Mouse (Mus musculus): ENCODE results near the gene Vapa. TPM values are rescaled to one million over a fixed set of nuclear protein-coding genes. Genes with fewer than 3 reads are reported as not detected.
"Not testable (repeated sequence)": the region's sequence is repeated elsewhere in the genome, so short reads cannot be mapped to it uniquely, and the experiment has no call there.

Vapa gene
- polyA plus RNA-seq, 1 experiment, result 32.9 TPM

- WGBS, result 27% methylated on average over 26 of the region's 26 CpGs
- H3K36me3 ChIP-seq (ENCODE audit: control insufficient read depth, insufficient read depth, low read length), result no peaks in the 10 kb centered on the region
- no peaks in the 10 kb centered on the region; the same call in 1 of the 2 replicates for H3K27me3 ChIP-seq (ENCODE audit: control insufficient read depth, insufficient read depth, low read length)
- TF ChIP-seq CTCF (IDR thresholded peaks at IDR 0.05; ENCODE audit: borderline replicate concordance, control insufficient read depth, extremely low read depth, insufficient read depth, low read length, poor library complexity), result 0 out of 2 replicates have a peak, but pooled peaks have one; percentile 25
- no peak for TF ChIP-seq POLR2A (IDR thresholded peaks at IDR 0.05; ENCODE audit: control insufficient read depth, extremely low read depth, insufficient read depth, low read length, poor library complexity)
- no peak within 1 kb of the TSS for H3K27ac ChIP-seq (ENCODE audit: control insufficient read depth, insufficient read depth, low read length)
- H3K4me1 ChIP-seq (replicated peaks; ENCODE audit: control insufficient read depth, insufficient read depth, low read length), result 0 out of 2 replicates have a peak, but pooled peaks cover 2% of the 10 kb centered on the region
- DNase-seq, result peak; percentile 5
- no peak within 1 kb of the TSS for H3K4me3 ChIP-seq (ENCODE audit: control insufficient read depth, insufficient read depth, low read length)
Measured at GRCm38 (mm10) chr17:65540441-65541272, 72.7 kb downstream of the Vapa start, which contains the start of gene Tmem232. Gene Tmem232 (minus strand): TSS chr17:65540782.

DNA sequence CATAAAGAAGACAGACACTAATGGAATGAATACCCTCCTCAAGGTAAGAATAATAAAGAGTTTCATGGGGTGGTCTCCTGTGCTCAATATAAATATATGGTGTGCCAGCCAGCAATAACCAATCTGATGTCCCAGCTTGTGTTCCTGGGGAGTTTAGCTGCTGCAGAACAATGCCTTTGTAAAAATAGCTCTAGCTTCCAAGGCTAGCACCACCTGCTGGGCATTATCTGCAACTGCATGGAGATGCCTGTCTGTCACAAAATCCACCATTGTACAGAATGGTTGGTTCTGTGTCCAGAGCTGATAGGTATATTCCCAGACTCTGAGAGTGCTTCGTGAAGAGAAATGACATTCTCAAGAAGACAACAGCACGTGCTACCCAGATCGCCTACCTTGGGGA is 77.2 kb downstream of the Vapa start:
- Histone ChIP-seq H3K4me3 (ENCODE audit: control insufficient read depth, insufficient read depth, low read length) (no peak overlapping the region), H3K27me3 (ENCODE audit: control insufficient read depth, insufficient read depth, low read length) (no peaks in the 10 kb centered on the region; the same call in 1 of the 2 replicates), H3K4me1 (replicated peaks; ENCODE audit: control insufficient read depth, insufficient read depth, low read length) (0 out of 2 replicates have a peak, but pooled peaks cover 2% of the 10 kb centered on the region), H3K36me3 (ENCODE audit: control insufficient read depth, insufficient read depth, low read length) (no peaks in the 10 kb centered on the region), H3K27ac (ENCODE audit: control insufficient read depth, insufficient read depth, low read length) (no peak overlapping the region)
- 34% methylated on average over 3 of the region's 3 CpGs for WGBS
- no peak for TF ChIP-seq POLR2A (IDR thresholded peaks at IDR 0.05; ENCODE audit: control insufficient read depth, extremely low read depth, insufficient read depth, low read length, poor library complexity)
- no peak for TF ChIP-seq CTCF (IDR thresholded peaks at IDR 0.05; ENCODE audit: borderline replicate concordance, control insufficient read depth, extremely low read depth, insufficient read depth, low read length, poor library complexity)
- peak; percentile 43 for DNase-seq

DNA sequence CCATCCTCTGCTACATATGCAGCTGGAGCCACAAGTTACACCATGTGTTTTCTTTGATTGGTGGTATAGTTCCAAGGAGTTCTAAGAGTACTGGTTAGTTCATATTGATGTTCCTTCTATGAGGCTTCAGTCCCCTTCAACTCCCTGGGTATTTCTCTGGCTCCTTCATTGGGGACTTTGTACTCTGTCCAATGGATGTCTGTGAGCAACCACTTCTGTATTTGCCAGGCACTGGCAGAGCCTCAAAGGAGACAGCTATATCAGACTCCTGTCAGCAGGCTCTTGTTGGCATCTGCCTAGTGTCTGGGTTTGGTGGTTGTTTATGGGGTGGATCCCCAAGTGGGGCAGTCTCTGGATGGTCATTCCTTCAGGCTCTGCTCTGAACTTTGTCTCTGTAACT is 81.0 kb downstream of the Vapa start:
- not testable (repeated sequence) for H3K27ac ChIP-seq (ENCODE audit: control insufficient read depth, insufficient read depth, low read length); H3K36me3 ChIP-seq (ENCODE audit: control insufficient read depth, insufficient read depth, low read length); H3K27me3 ChIP-seq (ENCODE audit: control insufficient read depth, insufficient read depth, low read length); DNase-seq; H3K4me1 ChIP-seq (replicated peaks; ENCODE audit: control insufficient read depth, insufficient read depth, low read length); H3K4me3 ChIP-seq (ENCODE audit: control insufficient read depth, insufficient read depth, low read length)

Other genes with a start within 250 kb of the Vapa start
- gene Tmem232, start 72.8 kb downstream of the Vapa start, polyA plus RNA-seq (2012; rRNA removed), result 0.05 TPM in 1 of 2 replicates, not detected in the other
- gene Txndc2, start 28.6 kb upstream of the Vapa start, polyA plus RNA-seq (2012; rRNA removed), result not detected in 2 replicates
- 4.8 and 6.5 TPM in 2 replicates for gene Rab31, start 159.2 kb upstream of the Vapa start, polyA plus RNA-seq (2012; rRNA removed)
- gene Ppp4r1, start 169.0 kb upstream of the Vapa start, polyA plus RNA-seq (2012; rRNA removed), result 36.6 and 40.1 TPM in 2 replicates

Measured in thymus, adult 2 months (tissue).